Mouse (Mus musculus): ENCODE measurements around the gene Ube2h.

The Ube2h gene

GRCm38 (mm10) chr6:30161618-30162017 lies 142.7 kb downstream of the Ube2h start:
- DNase-seq (ENCODE audit: low spot score): no peak
